Mouse (Mus musculus): Measurements from ENCODE around the gene Gm4788.
"Not testable (repeated sequence)": the region's sequence is repeated elsewhere in the genome, so short reads cannot be mapped to it uniquely, and the experiment has no call there.

Gene Gm4788

DNA sequence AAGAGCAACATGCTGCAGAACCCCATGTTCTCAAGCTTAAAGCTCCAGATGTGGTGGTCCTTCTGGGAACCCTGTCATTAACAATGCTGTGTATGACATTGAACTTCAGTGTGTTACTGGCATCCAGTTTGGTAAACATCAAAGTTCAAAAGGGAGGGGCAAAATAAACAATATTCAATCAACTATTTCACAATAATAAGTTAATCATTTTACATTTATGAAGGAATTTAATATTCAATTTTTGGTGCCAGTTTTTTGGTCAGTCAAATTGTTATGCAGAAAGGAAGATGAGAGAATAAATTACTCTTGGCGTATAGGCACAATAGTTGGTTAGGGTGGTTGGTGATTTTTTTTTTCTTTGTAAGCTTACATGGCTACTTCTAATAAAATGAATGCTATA, at the start of gene Gm4788:
Gm4788 (minus strand) TSS at position 101 of the 400 bp plus-strand sequence.
- no peak for DNase-seq (ENCODE audit: low read depth, low spot score)

DNA sequence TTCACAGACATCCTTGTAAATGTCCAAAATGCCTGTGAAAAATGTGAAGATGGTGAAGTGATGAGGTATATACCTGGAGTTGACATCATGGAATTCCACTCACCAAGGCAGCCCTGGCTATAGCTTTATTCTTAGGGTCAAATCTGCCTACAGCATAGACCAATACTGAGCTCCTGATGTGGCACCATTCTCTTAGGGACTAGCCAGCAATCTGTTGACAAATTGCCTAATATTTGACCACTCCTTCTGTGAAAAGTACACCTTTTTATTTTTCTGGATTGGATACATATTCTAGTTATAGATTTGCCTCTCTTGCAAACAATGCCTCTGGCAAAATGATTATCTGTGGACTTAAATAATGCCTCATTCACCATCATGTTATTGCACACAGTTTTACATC, 27.6 kb upstream of the Gm4788 start:
- DNase-seq (ENCODE audit: low read depth, low spot score) = no peak

DNA sequence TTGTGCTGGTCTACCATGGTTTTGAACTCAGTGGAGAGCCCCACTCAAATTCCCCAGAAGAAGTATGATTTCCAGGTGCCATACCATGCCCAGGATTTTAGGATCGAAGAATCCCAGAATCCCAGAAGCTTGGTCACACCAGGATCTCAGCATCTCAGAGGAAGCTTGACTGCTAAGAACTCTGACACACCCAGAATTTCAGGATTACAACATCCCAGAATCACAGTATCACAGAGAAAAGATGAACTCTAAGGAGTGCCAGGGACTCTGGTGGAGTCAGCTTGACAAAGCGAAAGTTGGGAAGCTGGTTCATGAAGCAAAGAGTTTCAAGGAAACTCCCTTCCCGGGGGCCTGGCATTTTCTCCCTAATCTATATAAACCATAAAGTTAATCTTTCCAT, 11.1 kb downstream of the Gm4788 start:
- DNase-seq (ENCODE audit: low read depth, low spot score) = not testable (repeated sequence)

DNA sequence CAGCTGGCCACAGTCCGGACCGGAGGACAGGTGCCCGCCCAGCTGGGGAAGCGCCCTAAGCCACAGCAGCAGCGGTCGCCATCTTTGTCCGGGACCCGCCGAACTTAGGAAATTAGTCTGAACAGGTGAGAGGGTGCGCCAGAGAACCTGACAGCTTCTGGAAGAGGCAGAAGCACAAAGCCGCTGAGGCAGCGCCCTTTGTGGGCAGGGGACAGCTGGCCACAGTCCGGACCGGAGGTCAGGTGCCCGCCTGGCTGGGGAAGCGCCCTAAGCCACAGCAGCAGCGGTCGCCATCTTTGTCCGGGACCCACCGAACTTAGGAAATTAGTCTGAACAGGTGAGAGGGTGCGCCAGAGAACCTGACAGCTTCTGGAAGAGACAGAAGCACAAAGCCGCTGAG, 64.4 kb downstream of the Gm4788 start:
- DNase-seq (ENCODE audit: low read depth, low spot score) = not testable (repeated sequence)

DNA sequence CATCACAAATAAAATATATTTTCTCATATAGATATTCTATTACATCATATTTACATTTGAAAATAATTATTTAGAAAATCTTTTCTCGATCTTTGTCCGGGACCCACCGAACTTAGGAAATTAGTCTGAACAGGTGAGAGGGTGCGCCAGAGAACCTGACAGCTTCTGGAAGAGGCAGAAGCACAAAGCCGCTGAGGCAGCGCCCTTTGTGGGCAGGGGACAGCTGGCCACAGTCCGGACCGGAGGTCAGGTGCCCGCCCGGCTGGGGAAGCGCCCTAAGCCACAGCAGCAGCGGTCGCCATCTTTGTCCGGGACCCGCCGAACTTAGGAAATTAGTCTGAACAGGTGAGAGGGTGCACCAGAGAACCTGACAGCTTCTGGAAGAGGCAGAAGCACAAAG, 64.8 kb downstream of the Gm4788 start:
- DNase-seq (ENCODE audit: low read depth, low spot score) = not testable (repeated sequence)

DNA sequence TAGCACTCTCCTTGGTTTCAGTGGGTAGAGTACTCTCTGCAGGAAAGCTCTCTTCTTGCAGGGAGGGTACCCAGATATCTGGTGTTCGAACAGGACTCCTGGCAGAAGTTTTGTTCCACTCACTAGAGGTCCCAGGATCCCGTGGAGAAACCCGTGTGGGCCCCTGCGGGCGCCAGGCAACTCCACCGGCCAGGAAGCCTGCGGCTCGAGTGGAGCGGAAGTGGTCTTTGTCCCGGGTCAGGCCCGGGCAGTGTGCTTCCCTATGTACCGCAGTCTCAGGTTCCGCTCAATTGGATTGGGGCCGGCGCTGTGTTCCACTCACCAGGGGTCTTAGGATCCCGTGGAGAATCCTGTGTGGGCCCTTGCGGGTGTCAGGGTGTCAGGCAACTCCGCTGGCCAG, 131.1 kb downstream of the Gm4788 start:
- DNase-seq (ENCODE audit: low read depth, low spot score) = peak; percentile 28

Data from R1 (cell line).